Mouse (Mus musculus) intestine, postnatal 0 days (tissue): ENCODE measurements around the gene Dact1. TPM values are rescaled to one million over a fixed set of nuclear protein-coding genes. Genes with fewer than 3 reads are reported as not detected.

Experiments
- ATAC-seq: fragments of 200-750 bp; cut with Nextera tagmentation; 2 replicates; pipeline ENCODE4 v1.8.0; 2017; ENCODE audit warnings: mild to moderate bottlenecking, moderate TSS enrichment, moderate library complexity
- H3K27ac ChIP-seq: fragments of 300-500 bp; sonication (generic); 2 replicates; pipeline ENCODE4 v1.5.1; 2014; ENCODE audit warnings: mild to moderate bottlenecking, low read depth, low read length, moderate library complexity
- H3K27me3 ChIP-seq: fragments of 300-500 bp; sonication (generic); replicated peaks from 2 replicates; pipeline ENCODE4 v1.6.1; 2014; ENCODE audit warnings: low read length, mixed read lengths; ENCODE audit not compliant: control insufficient read depth, insufficient read depth
- H3K36me3 ChIP-seq: fragments of 300-500 bp; sonication (generic); 2 replicates; pipeline ENCODE4 v1.6.1; 2014; ENCODE audit warnings: mild to moderate bottlenecking, moderate library complexity; ENCODE audit not compliant: control insufficient read depth, insufficient read depth
- H3K4me1 ChIP-seq: fragments of 300-500 bp; sonication (generic); replicated peaks from 2 replicates; pipeline ENCODE4 v1.6.1; 2014; ENCODE audit warnings: antibody characterized with exemption, low read length, mixed read lengths; ENCODE audit not compliant: control insufficient read depth, insufficient read depth
- H3K4me2 ChIP-seq: fragments of 300-500 bp; sonication (generic); replicated peaks from 2 replicates; pipeline ENCODE4 v1.6.1; 2014; ENCODE audit warnings: low read depth, mild to moderate bottlenecking, moderate library complexity
- H3K4me3 ChIP-seq: fragments of 300-500 bp; sonication (generic); 2 replicates; pipeline ENCODE4 v1.5.1; 2014; ENCODE audit warnings: low read depth, low read length
- H3K9ac ChIP-seq: fragments of 300-500 bp; sonication (generic); 2 replicates; pipeline ENCODE4 v1.6.1; 2014; ENCODE audit warnings: mild to moderate bottlenecking, low read depth, low read length
- H3K9me3 ChIP-seq: fragments of 300-500 bp; sonication (generic); 2 replicates; pipeline ENCODE4 v1.6.1; 2016; ENCODE audit warnings: mixed run types; ENCODE audit not compliant: control insufficient read depth
- CTCF ChIP-seq: sonication (generic); IDR thresholded peaks from 2 replicates; pipeline ENCODE4 v1.5.1; 2016; ENCODE audit warnings: low read depth, mild to moderate bottlenecking, control low read depth, antibody characterized with exemption, moderate library complexity
- WGBS: fragments of 180-500 bp; shearing (Covaris S2); extraction: QIAGEN DNeasy Blood & Tissue Kit; methylation state at CpG from one replicate; pipeline ENCODE4 v1.1.7; 2014; 5-methylcytosine and 5-hydroxymethylcytosine counted together
- polyA plus RNA-seq: library from polyadenylated mRNA; unstranded; fragments of >200 nt; fragmentation: Nextera tagmentation; extraction: Ambion mirVana; gene quantifications from 2 replicates; pipeline ENCODE4 v1.2.1, GENCODE M21; 2015

The Dact1 gene
- polyA plus RNA-seq, 1 experiment from 2014 or later, result 5.1 TPM

DNA sequence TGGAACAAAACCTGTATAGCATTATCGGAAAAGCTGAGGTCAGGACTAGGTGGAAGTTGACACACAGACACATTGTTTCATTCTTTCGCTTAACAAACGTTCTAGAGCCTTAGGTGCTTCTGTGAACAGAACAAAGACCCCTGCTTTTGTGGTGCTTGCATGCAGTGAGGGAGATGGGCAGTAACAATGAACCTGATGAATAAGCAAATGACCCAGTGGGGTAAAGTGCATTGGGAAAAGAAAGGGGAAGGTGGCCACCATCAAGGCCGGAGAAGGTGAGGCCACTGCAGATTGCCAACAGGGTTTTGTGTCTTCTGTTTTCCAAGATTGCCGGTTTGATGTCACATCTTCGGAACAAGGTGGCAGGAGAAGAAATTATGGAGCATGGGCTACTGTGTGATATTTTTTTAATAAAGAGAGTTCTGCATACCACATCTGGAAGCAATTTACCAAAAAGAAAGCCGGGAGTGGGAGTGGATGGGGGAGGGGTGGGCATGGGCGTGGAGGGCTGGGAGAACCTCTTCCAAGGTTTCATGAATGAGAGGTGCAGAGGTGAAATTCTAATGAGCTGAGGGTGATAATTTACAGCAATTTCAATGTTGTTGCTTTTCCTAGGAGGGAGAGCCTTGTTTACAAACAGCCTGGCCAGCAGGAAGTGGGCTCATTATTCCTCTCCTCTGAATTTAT, 12.7 kb upstream of the Dact1 start:
- Histone ChIP-seq H3K9me3 (no peaks in the 10 kb centered on the region), H3K4me2 (no peak overlapping the region), H3K27ac (no peak overlapping the region), H3K27me3 (no peaks in the 10 kb centered on the region), H3K4me3 (no peak overlapping the region), H3K36me3 (no peaks in the 10 kb centered on the region), H3K4me1 (no peaks in the 10 kb centered on the region), H3K9ac (no peak overlapping the region)
- ATAC-seq, result no peak
- 52% methylated on average over 8 of the region's 8 CpGs for WGBS
- no peak for TF ChIP-seq CTCF

GRCm38 (mm10) chr12:71310068-71310931, 616 bp downstream of the Dact1 start:
- peak overlapping the region; percentile 69 for H3K9ac ChIP-seq
- H3K27ac ChIP-seq, result peak overlapping the region; percentile 64
- H3K27me3 ChIP-seq, result peaks cover 12% of the 10 kb centered on the region
- no peaks in the 10 kb centered on the region for H3K9me3 ChIP-seq
- H3K4me2 ChIP-seq, result peak overlapping the region; percentile 100
- ATAC-seq, result peak; percentile 43; the same call in 1 of the 2 replicates
- no peaks in the 10 kb centered on the region for H3K4me1 ChIP-seq
- TF ChIP-seq CTCF, result 0 out of 2 replicates have a peak, but pooled peaks have one; percentile 5
- under 1% methylated on average over 56 of the region's 56 CpGs for WGBS
- H3K4me3 ChIP-seq, result peak overlapping the region; percentile 76
- no peaks in the 10 kb centered on the region for H3K36me3 ChIP-seq

DNA sequence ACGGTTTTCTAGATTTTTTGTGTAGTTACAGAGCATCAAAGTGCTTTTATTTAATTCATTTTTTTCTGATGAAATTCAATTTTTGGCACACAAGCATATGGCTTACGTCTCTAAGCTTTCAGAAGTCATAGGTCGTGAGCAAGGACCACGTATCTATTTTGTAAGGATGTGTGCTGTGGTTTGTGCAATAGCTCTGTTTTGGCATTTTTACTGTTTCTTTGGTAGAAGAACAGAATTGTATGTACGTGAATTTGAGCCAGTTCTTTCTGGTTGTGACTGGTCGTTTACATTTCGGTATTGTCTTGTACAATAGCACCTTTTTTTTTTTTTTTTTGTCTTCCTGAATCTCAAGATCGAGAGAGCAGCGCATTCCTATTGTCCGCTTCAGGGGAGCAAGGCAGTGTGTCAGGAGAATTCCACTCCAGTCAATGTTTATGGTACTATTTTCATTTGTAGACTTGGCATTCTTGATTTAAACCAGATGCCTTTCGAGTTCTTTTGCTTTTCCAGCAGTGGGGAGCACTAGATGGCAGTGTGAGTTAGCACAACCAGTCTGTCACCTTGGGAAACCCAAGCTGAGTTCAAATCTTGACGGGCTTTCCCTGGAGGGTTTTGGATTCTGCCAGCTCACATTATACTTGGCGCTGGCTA, 1.7 kb downstream of the Dact1 start:
- 24% methylated on average over 13 of the region's 13 CpGs for WGBS
- Histone ChIP-seq H3K27me3 (peaks cover 12% of the 10 kb centered on the region), H3K9ac (no peak overlapping the region), H3K36me3 (no peaks in the 10 kb centered on the region), H3K4me2 (peak overlapping the region; percentile 100), H3K9me3 (no peaks in the 10 kb centered on the region), H3K4me3 (peak overlapping the region; percentile 76), H3K4me1 (no peaks in the 10 kb centered on the region), H3K27ac (no peak overlapping the region)
- peak; percentile 77 for TF ChIP-seq CTCF
- ATAC-seq, result no peak

- H3K4me3 ChIP-seq, result no peak overlapping the region
- no peak overlapping the region for H3K9ac ChIP-seq
- no peak for ATAC-seq
- peak overlapping the region; percentile 41; the same call in 1 of the 2 replicates for H3K27ac ChIP-seq
- no peaks in the 10 kb centered on the region for H3K27me3 ChIP-seq
- H3K4me1 ChIP-seq, result no peaks in the 10 kb centered on the region
- WGBS, result 98% methylated on average over 40 of the region's 40 CpGs
- H3K9me3 ChIP-seq, result 0 out of 2 replicates have a peak, but pooled peaks cover 3% of the 10 kb centered on the region
- TF ChIP-seq CTCF, result no peak
- peaks cover 18% of the 10 kb centered on the region; the same call in 1 of the 2 replicates for H3K36me3 ChIP-seq
- no peak overlapping the region for H3K4me2 ChIP-seq
Observed at GRCm38 (mm10) chr12:71318239-71318638, 8.6 kb downstream of the Dact1 start.

- ATAC-seq, result no peak
- H3K27ac ChIP-seq, result no peak overlapping the region
- no peak overlapping the region for H3K4me3 ChIP-seq
- no peak overlapping the region for H3K4me2 ChIP-seq
- WGBS, result 89% methylated on average over 4 of the region's 4 CpGs
- no peak overlapping the region for H3K9ac ChIP-seq
- no peaks in the 10 kb centered on the region for H3K27me3 ChIP-seq
- H3K9me3 ChIP-seq, result 0 out of 2 replicates have a peak, but pooled peaks cover 3% of the 10 kb centered on the region
- no peak for TF ChIP-seq CTCF
- peaks cover 18% of the 10 kb centered on the region; the same call in 1 of the 2 replicates for H3K36me3 ChIP-seq
- H3K4me1 ChIP-seq, result no peaks in the 10 kb centered on the region
Observed at GRCm38 (mm10) chr12:71319536-71319935, 9.9 kb downstream of the Dact1 start.

DNA sequence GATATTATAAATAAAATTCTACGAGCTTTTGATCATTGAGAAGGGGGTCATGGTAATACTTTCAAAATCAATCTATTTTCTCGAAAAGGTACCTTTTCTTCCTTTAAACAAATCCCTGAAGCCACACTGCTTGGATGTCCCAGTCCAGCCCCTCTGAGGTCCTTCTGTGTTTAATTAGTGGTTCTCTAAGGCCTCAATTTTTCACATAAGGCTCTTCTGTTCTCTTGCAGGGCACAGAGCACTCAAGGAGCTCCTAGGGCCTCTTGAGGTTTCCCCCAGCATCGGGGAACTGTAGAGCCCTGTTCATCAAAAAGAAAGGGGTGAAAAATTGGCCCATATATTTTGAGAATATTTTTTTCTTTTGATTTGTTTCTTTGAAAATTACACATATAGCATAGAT, 23.0 kb downstream of the Dact1 start:
- Histone ChIP-seq H3K4me3 (no peak overlapping the region), H3K9ac (no peak overlapping the region), H3K27me3 (no peaks in the 10 kb centered on the region), H3K36me3 (no peaks in the 10 kb centered on the region), H3K9me3 (no peaks in the 10 kb centered on the region), H3K4me1 (no peaks in the 10 kb centered on the region), H3K27ac (no peak overlapping the region), H3K4me2 (no peak overlapping the region)
- TF ChIP-seq CTCF, result no peak
- WGBS, result 72% methylated on average over 3 of the region's 3 CpGs
- no peak for ATAC-seq
